Mouse (Mus musculus): ENCODE results near the gene Ccdc92. TPM values are rescaled to one million over a fixed set of nuclear protein-coding genes. Genes with fewer than 3 reads are reported as not detected.

Ccdc92 gene
- polyA plus RNA-seq (2012; rRNA removed) = 27.1 and 29.8 TPM in 2 replicates

GRCm38 (mm10) chr5:124862013-124862866 is at the start of gene Ccdc92, which contains the start of gene Zfp664:
Gene Ccdc92 (minus strand): TSS chr5:124862424.
Gene Zfp664 (plus strand): TSS chr5:124862691.

Other genes with a start within 250 kb of the Ccdc92 start
- 28.5 and 29.2 TPM in 2 replicates for gene Atp6v0a2, start 233.8 kb downstream of the Ccdc92 start, polyA plus RNA-seq (2012; rRNA removed)
- 0.51 and 0.53 TPM in 2 replicates for gene Dnah10, start 137.3 kb downstream of the Ccdc92 start, polyA plus RNA-seq (2012; rRNA removed)
- 55.8 and 57.2 TPM in 2 replicates for gene Zfp664, start 267 bp upstream of the Ccdc92 start, polyA plus RNA-seq (2012; rRNA removed)
- gene Rflna, start 140.8 kb upstream of the Ccdc92 start, polyA plus RNA-seq (2012; rRNA removed) = 5.9 and 6.7 TPM in 2 replicates